Mouse (Mus musculus) stomach, postnatal 0 days (tissue): ENCODE measurements around the gene Evl. TPM values are rescaled to one million over a fixed set of nuclear protein-coding genes. Genes with fewer than 3 reads are reported as not detected.

Source experiments
- ATAC-seq: fragments of 200-750 bp; cut with Nextera tagmentation; 2 replicates; pipeline ENCODE4 v1.8.0; 2017; ENCODE audit not compliant: low FRiP score, low TSS enrichment
- DNase-seq: peaks from one replicate; pipeline ENCODE4 v3.0.0-alpha.2; 2016; ENCODE audit warnings: low spot score
- H3K27ac ChIP-seq: fragments of 300-500 bp; sonication (generic); replicated peaks from 2 replicates; pipeline ENCODE4 v1.5.1; 2014; ENCODE audit warnings: mild to moderate bottlenecking, control low read depth
- H3K27me3 ChIP-seq: fragments of 300-500 bp; sonication (generic); 2 replicates; pipeline ENCODE4 v1.6.1; 2014; ENCODE audit warnings: low read length; ENCODE audit not compliant: control insufficient read depth, insufficient read depth
- H3K36me3 ChIP-seq: fragments of 300-500 bp; sonication (generic); 2 replicates; pipeline ENCODE4 v1.6.1; 2014; ENCODE audit warnings: low read length, mixed read lengths; ENCODE audit not compliant: control insufficient read depth, insufficient read depth
- H3K4me1 ChIP-seq: fragments of 300-500 bp; sonication (generic); replicated peaks from 2 replicates; pipeline ENCODE4 v1.6.1; 2014; ENCODE audit warnings: antibody characterized with exemption; ENCODE audit not compliant: control insufficient read depth, insufficient read depth
- H3K4me2 ChIP-seq: fragments of 300-500 bp; sonication (generic); replicated peaks from 2 replicates; pipeline ENCODE4 v1.6.1; 2014; ENCODE audit warnings: low read depth, mild to moderate bottlenecking, control low read depth, moderate library complexity
- H3K4me3 ChIP-seq: fragments of 300-500 bp; sonication (generic); 2 replicates; pipeline ENCODE4 v1.5.1; 2014; ENCODE audit warnings: low read depth, low read length, control low read depth
- H3K9ac ChIP-seq: fragments of 300-500 bp; sonication (generic); 2 replicates; pipeline ENCODE4 v1.6.1; 2014; ENCODE audit warnings: mild to moderate bottlenecking, low read length, control low read depth, mixed read lengths
- H3K9me3 ChIP-seq: fragments of 300-500 bp; sonication (generic); 2 replicates; pipeline ENCODE4 v1.6.1; 2016; ENCODE audit warnings: low read length; ENCODE audit not compliant: control insufficient read depth
- CTCF ChIP-seq: IDR thresholded peaks from 2 replicates; pipeline ENCODE4 v1.5.1; 2016; ENCODE audit warnings: antibody characterized with exemption, low read depth, mild to moderate bottlenecking, moderate library complexity
- EP300 ChIP-seq: optimal IDR thresholded peaks from 2 replicates; pipeline ENCODE3; 2016; ENCODE audit warnings: antibody characterized with exemption
- WGBS: fragments of 180-500 bp; shearing (Covaris S2); extraction: QIAGEN DNeasy Blood & Tissue Kit; methylation state at CpG from one replicate; pipeline ENCODE4 v1.1.7; 2014; 5-methylcytosine and 5-hydroxymethylcytosine counted together
- polyA plus RNA-seq: library from polyadenylated mRNA; unstranded; fragments of >200 nt; fragmentation: Nextera tagmentation; extraction: Ambion mirVana; gene quantifications from 2 replicates; pipeline ENCODE4 v1.2.1, GENCODE M21; 2015

Evl gene
- polyA plus RNA-seq, 1 experiment from 2014 or later = 27.8 TPM

- Histone ChIP-seq H3K9ac (no peak overlapping the region), H3K27ac (no peak overlapping the region), H3K4me1 (no peaks in the 10 kb centered on the region), H3K4me3 (no peak overlapping the region), H3K27me3 (no peaks in the 10 kb centered on the region), H3K9me3 (no peaks in the 10 kb centered on the region), H3K36me3 (no peaks in the 10 kb centered on the region), H3K4me2 (no peak overlapping the region)
- WGBS = 73% methylated on average over 12 of the region's 12 CpGs
- TF ChIP-seq CTCF (no peak), EP300 (no peak)
- DNase-seq (no peak), ATAC-seq (no peak)
Measured at GRCm38 (mm10) chr12:108564910-108565506, 10.5 kb downstream of the Evl start.

GRCm38 (mm10) chr12:108579156-108579871 is 24.8 kb downstream of the Evl start:
- H3K9me3 ChIP-seq = no peaks in the 10 kb centered on the region

GRCm38 (mm10) chr12:108583775-108584174 is 29.3 kb downstream of the Evl start:
- H3K36me3 ChIP-seq = no peaks in the 10 kb centered on the region
- no peak for DNase-seq
- no peaks in the 10 kb centered on the region for H3K4me1 ChIP-seq
- TF ChIP-seq EP300 = no peak
- no peak for TF ChIP-seq CTCF
- no peak overlapping the region for H3K27ac ChIP-seq
- H3K9ac ChIP-seq = no peak overlapping the region
- H3K4me3 ChIP-seq = no peak overlapping the region
- no peaks in the 10 kb centered on the region for H3K27me3 ChIP-seq
- WGBS = 62% methylated on average over 1 of the region's 1 CpGs
- no peaks in the 10 kb centered on the region for H3K9me3 ChIP-seq
- ATAC-seq = no peak
- no peak overlapping the region for H3K4me2 ChIP-seq

More at GRCm38 (mm10) chr12:108579156-108579871, 24.8 kb downstream of the Evl start:
- H3K27me3 ChIP-seq = no peaks in the 10 kb centered on the region
- H3K9ac ChIP-seq = no peak overlapping the region
- no peaks in the 10 kb centered on the region for H3K36me3 ChIP-seq
- no peak overlapping the region for H3K4me3 ChIP-seq
- DNase-seq = no peak
- no peak overlapping the region for H3K27ac ChIP-seq
- TF ChIP-seq CTCF (peak; percentile 23; the same call in 1 of the 2 replicates), EP300 (no peak)
- WGBS = 51% methylated on average over 7 of the region's 7 CpGs
- H3K4me2 ChIP-seq = no peak overlapping the region
- ATAC-seq = no peak
- H3K4me1 ChIP-seq = no peaks in the 10 kb centered on the region

GRCm38 (mm10) chr12:108590131-108590530 is 35.6 kb downstream of the Evl start:
- Histone ChIP-seq H3K4me1 (no peaks in the 10 kb centered on the region), H3K4me2 (no peak overlapping the region), H3K9ac (no peak overlapping the region), H3K27ac (no peak overlapping the region), H3K36me3 (no peaks in the 10 kb centered on the region), H3K27me3 (no peaks in the 10 kb centered on the region), H3K9me3 (no peaks in the 10 kb centered on the region), H3K4me3 (no peak overlapping the region)
- 68% methylated on average over 2 of the region's 2 CpGs for WGBS
- no peak for ATAC-seq
- no peak for DNase-seq
- TF ChIP-seq EP300 (no peak), CTCF (no peak)

- Histone ChIP-seq H3K9ac (no peak overlapping the region), H3K27ac (no peak overlapping the region), H3K27me3 (no peaks in the 10 kb centered on the region), H3K36me3 (no peaks in the 10 kb centered on the region), H3K4me1 (no peaks in the 10 kb centered on the region), H3K4me3 (no peak overlapping the region), H3K9me3 (no peaks in the 10 kb centered on the region), H3K4me2 (no peak overlapping the region)
- WGBS = 52% methylated on average over 5 of the region's 5 CpGs
- no peak for ATAC-seq
- TF ChIP-seq CTCF = no peak
- no peak for TF ChIP-seq EP300
- DNase-seq = no peak
Measured at GRCm38 (mm10) chr12:108591586-108591985, 37.1 kb downstream of the Evl start.

- Histone ChIP-seq H3K27me3 (no peaks in the 10 kb centered on the region), H3K9ac (no peak overlapping the region), H3K4me3 (no peak overlapping the region), H3K4me1 (no peaks in the 10 kb centered on the region), H3K27ac (no peak overlapping the region), H3K9me3 (no peaks in the 10 kb centered on the region), H3K4me2 (no peak overlapping the region), H3K36me3 (no peaks in the 10 kb centered on the region)
- no peak for DNase-seq
- ATAC-seq = no peak
- WGBS = 77% methylated on average over 6 of the region's 6 CpGs
- TF ChIP-seq EP300 (no peak), CTCF (no peak)
Measured at GRCm38 (mm10) chr12:108592866-108593265, 38.3 kb downstream of the Evl start.
